Mouse (Mus musculus): ENCODE data around the gene Cntn1. TPM values are rescaled to one million over a fixed set of nuclear protein-coding genes. Genes with fewer than 3 reads are reported as not detected.

Cntn1 gene
- polyA plus RNA-seq, 1 experiment from 2014 or later = 0.38 TPM

DNA sequence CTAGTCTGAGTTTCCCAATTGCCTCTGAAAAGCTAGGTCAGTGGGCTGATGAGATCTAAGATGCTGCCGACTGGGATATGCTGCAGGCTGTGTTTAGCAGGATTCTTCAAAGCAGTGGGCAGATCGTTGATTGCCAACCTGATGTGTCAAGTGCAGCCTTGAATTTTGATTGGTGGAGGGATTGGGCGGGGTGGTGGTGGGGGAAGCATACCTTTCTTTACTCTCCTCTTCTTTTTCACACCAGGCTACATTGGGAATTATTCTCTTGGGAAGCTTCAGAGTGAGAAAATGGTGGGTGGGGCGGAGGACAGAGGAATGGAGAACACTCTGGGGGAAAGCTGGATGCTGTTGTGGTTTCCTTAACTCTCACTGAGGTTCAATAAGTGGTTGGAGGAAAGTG is 2.9 kb upstream of the Cntn1 start:
- Histone ChIP-seq H3K4me3 (ENCODE audit: low read depth, low read length) (no peak overlapping the region), H3K9me3 (ENCODE audit: low read length) (no peaks in the 10 kb centered on the region), H3K27me3 (replicated peaks; ENCODE audit: insufficient read depth, low read length) (peaks cover 8% of the 10 kb centered on the region; the same call in 1 of the 2 replicates), H3K9ac (replicated peaks; ENCODE audit: low read depth) (no peak overlapping the region), H3K4me2 (replicated peaks; ENCODE audit: low read depth, low read length) (no peak overlapping the region), H3K27ac (ENCODE audit: low read length) (no peak overlapping the region), H3K4me1 (ENCODE audit: insufficient read depth, low read depth, low read length) (no peaks in the 10 kb centered on the region), H3K36me3 (ENCODE audit: insufficient read depth, low read length) (no peaks in the 10 kb centered on the region)
- TF ChIP-seq CTCF (IDR thresholded peaks at IDR 0.05) (no peak), EP300 (IDR thresholded peaks at IDR 0.05) (no peak)
- 61% methylated on average over 4 of the region's 4 CpGs for WGBS
- ATAC-seq = no peak
- no peak for DNase-seq (ENCODE audit: low spot score)

DNA sequence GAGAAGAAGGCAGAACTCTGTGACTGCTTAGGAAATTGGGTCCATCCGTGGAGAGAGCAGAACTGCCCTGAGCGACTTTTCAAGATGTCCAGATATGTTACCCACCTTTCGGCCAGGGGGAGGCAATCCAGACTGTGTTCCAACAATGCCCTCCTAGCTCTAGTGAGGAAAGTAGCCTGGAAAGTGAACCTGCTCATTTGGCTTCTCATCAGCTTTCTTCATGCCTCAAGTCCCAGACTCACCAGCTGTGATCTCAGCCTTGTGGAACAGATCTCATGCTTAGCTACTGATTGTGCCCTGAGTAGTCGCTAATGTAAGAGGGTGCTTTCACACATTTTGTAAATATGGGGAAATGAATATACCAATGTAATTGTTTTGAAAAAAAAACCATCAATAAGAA is 2.4 kb upstream of the Cntn1 start:
- peaks cover 8% of the 10 kb centered on the region; the same call in 1 of the 2 replicates for H3K27me3 ChIP-seq (replicated peaks; ENCODE audit: insufficient read depth, low read length)
- WGBS = 80% methylated on average over 4 of the region's 4 CpGs

GRCm38 (mm10) chr15:92051353-92052132 is 578 bp downstream of the Cntn1 start:
- H3K27me3 ChIP-seq (replicated peaks; ENCODE audit: insufficient read depth, low read length) = peaks cover 8% of the 10 kb centered on the region; the same call in 1 of the 2 replicates
- TF ChIP-seq CTCF (IDR thresholded peaks at IDR 0.05) = no peak
- TF ChIP-seq EP300 (IDR thresholded peaks at IDR 0.05) = no peak
- H3K36me3 ChIP-seq (ENCODE audit: insufficient read depth, low read length) = no peaks in the 10 kb centered on the region
- 2% methylated on average over 34 of the region's 35 CpGs for WGBS
- DNase-seq (ENCODE audit: low spot score) (no peak), ATAC-seq (peak; percentile 16; the same call in 1 of the 2 replicates)
- no peaks in the 10 kb centered on the region for H3K4me1 ChIP-seq (ENCODE audit: insufficient read depth, low read depth, low read length)
- no peak overlapping the region for H3K27ac ChIP-seq (ENCODE audit: low read length)
- H3K4me3 ChIP-seq (ENCODE audit: low read depth, low read length) = peak overlapping the region; percentile 24
- H3K9me3 ChIP-seq (ENCODE audit: low read length) = no peaks in the 10 kb centered on the region
- H3K9ac ChIP-seq (replicated peaks; ENCODE audit: low read depth) = no peak overlapping the region
- H3K4me2 ChIP-seq (replicated peaks; ENCODE audit: low read depth, low read length) = peak overlapping the region; percentile 54

More for the DNA sequence above, 2.4 kb upstream of the Cntn1 start:
- H3K9me3 ChIP-seq (ENCODE audit: low read length) = no peaks in the 10 kb centered on the region
- no peak overlapping the region for H3K4me2 ChIP-seq (replicated peaks; ENCODE audit: low read depth, low read length)
- no peak overlapping the region for H3K9ac ChIP-seq (replicated peaks; ENCODE audit: low read depth)
- H3K27ac ChIP-seq (ENCODE audit: low read length) = no peak overlapping the region
- TF ChIP-seq EP300 (IDR thresholded peaks at IDR 0.05) (no peak), CTCF (IDR thresholded peaks at IDR 0.05) (no peak)
- DNase-seq (ENCODE audit: low spot score) (no peak), ATAC-seq (no peak)
- H3K36me3 ChIP-seq (ENCODE audit: insufficient read depth, low read length) = no peaks in the 10 kb centered on the region
- H3K4me3 ChIP-seq (ENCODE audit: low read depth, low read length) = no peak overlapping the region
- H3K4me1 ChIP-seq (ENCODE audit: insufficient read depth, low read depth, low read length) = no peaks in the 10 kb centered on the region

- H3K27ac ChIP-seq (ENCODE audit: low read length) = no peak overlapping the region
- ATAC-seq (no peak), DNase-seq (ENCODE audit: low spot score) (no peak)
- TF ChIP-seq CTCF (IDR thresholded peaks at IDR 0.05) = no peak
- no peak for TF ChIP-seq EP300 (IDR thresholded peaks at IDR 0.05)
- H3K4me3 ChIP-seq (ENCODE audit: low read depth, low read length) = no peak overlapping the region
- no peak overlapping the region for H3K4me2 ChIP-seq (replicated peaks; ENCODE audit: low read depth, low read length)
- no peaks in the 10 kb centered on the region for H3K36me3 ChIP-seq (ENCODE audit: insufficient read depth, low read length)
- H3K9ac ChIP-seq (replicated peaks; ENCODE audit: low read depth) = no peak overlapping the region
- peaks cover 8% of the 10 kb centered on the region; the same call in 1 of the 2 replicates for H3K27me3 ChIP-seq (replicated peaks; ENCODE audit: insufficient read depth, low read length)
- H3K9me3 ChIP-seq (ENCODE audit: low read length) = no peaks in the 10 kb centered on the region
- H3K4me1 ChIP-seq (ENCODE audit: insufficient read depth, low read depth, low read length) = no peaks in the 10 kb centered on the region
- 19% methylated on average over 4 of the region's 4 CpGs for WGBS
Measured at GRCm38 (mm10) chr15:92052133-92052463, 1.1 kb downstream of the Cntn1 start.

DNA sequence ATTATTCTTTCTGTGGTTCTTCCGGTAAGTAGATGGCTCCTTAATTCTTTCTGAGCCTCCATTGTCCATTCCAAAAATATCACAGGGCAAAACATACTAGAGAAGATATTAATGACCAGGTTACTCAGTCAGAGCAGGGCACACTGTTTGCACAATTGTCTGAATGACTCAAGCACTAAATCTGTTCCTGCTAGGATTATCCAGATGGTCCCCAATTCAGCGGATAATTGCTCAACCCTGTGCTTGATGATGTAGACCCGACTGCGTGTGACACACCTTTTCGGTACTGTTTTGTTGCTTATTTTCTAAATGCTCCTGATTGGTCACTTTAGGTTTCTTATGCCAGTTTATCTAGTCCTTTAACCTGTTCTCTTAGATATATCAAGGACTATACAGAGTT is 6.6 kb downstream of the Cntn1 start:
- DNase-seq (ENCODE audit: low spot score) (no peak), ATAC-seq (no peak)
- Histone ChIP-seq H3K4me3 (ENCODE audit: low read depth, low read length) (no peak overlapping the region), H3K27me3 (replicated peaks; ENCODE audit: insufficient read depth, low read length) (no peaks in the 10 kb centered on the region), H3K4me2 (replicated peaks; ENCODE audit: low read depth, low read length) (no peak overlapping the region), H3K4me1 (ENCODE audit: insufficient read depth, low read depth, low read length) (no peaks in the 10 kb centered on the region), H3K9ac (replicated peaks; ENCODE audit: low read depth) (no peak overlapping the region), H3K27ac (ENCODE audit: low read length) (no peak overlapping the region), H3K36me3 (ENCODE audit: insufficient read depth, low read length) (no peaks in the 10 kb centered on the region), H3K9me3 (ENCODE audit: low read length) (no peaks in the 10 kb centered on the region)
- TF ChIP-seq EP300 (IDR thresholded peaks at IDR 0.05) (no peak), CTCF (IDR thresholded peaks at IDR 0.05) (no peak)
- WGBS = 92% methylated on average over 5 of the region's 5 CpGs

DNA sequence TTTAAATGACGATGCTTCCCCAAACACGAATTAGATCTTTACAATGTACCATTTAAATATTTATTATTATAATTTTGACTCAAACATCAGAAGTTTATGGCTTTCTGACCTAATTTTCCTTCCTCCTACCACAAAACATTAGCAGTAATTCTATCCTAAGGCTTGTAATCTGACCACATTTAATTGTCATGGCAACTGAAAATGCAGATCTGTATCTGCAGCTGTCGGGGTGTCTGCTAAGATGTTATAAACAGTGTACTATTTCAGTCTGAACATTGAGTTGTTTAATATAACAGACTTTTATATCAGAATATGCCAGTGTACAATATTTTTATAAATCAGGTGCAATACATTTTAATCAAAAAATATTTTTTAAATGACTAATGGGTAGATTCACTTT is 10.0 kb downstream of the Cntn1 start:
- no peak for DNase-seq (ENCODE audit: low spot score)
- ATAC-seq = no peak
- Histone ChIP-seq H3K4me1 (ENCODE audit: insufficient read depth, low read depth, low read length) (no peaks in the 10 kb centered on the region), H3K27me3 (replicated peaks; ENCODE audit: insufficient read depth, low read length) (no peaks in the 10 kb centered on the region), H3K4me3 (ENCODE audit: low read depth, low read length) (no peak overlapping the region), H3K27ac (ENCODE audit: low read length) (no peak overlapping the region), H3K4me2 (replicated peaks; ENCODE audit: low read depth, low read length) (no peak overlapping the region), H3K9ac (replicated peaks; ENCODE audit: low read depth) (no peak overlapping the region), H3K36me3 (ENCODE audit: insufficient read depth, low read length) (no peaks in the 10 kb centered on the region), H3K9me3 (ENCODE audit: low read length) (no peaks in the 10 kb centered on the region)
- WGBS = 55% methylated on average over 3 of the region's 3 CpGs
- no peak for TF ChIP-seq CTCF (IDR thresholded peaks at IDR 0.05)
- TF ChIP-seq EP300 (IDR thresholded peaks at IDR 0.05) = no peak

Measured in lung, postnatal 0 days (tissue).